In genomic region chr3:116642373-116642772, GRCm38 (mm10) we compare ENCODE assay signal across 15 mouse cellular contexts. TPM values are rescaled to one million over a fixed set of nuclear protein-coding genes. Genes with fewer than 3 reads are reported as not detected.
"Had no signal": no experiment of that assay in that cellular context is flagged by ENCODE, and none has a peak within 500 bp of the region (broad histone marks: within the 10 kb centered on the region; RNA-seq: fewer than 3 reads in every experiment).

No protein-coding gene starts in this region.

- H3K4me2 ChIP-seq: limb, embryonic 15.5 days; midbrain, embryonic 11.5 days; midbrain, embryonic 15.5 days; neural tube, embryonic 12.5 days had no signal

- H3K4me1 ChIP-seq: limb, embryonic 15.5 days; midbrain, embryonic 15.5 days; neural tube, embryonic 12.5 days had no signal

- DNase-seq: kidney, adult 2 months; kidney, postnatal 25 days; lung, adult 18-20 months; thymus, postnatal 4 days had no signal

- H3K9ac ChIP-seq: limb, embryonic 15.5 days; midbrain, embryonic 15.5 days; neural tube, embryonic 12.5 days had no signal

- H3K9me3 ChIP-seq: limb, embryonic 15.5 days; midbrain, embryonic 15.5 days; neural tube, embryonic 12.5 days had no signal

- H3K27ac ChIP-seq: limb, embryonic 15.5 days; midbrain, embryonic 15.5 days; neural tube, embryonic 12.5 days; stomach, postnatal 0 days had no signal

- H3K27me3 ChIP-seq: limb, embryonic 15.5 days; midbrain, embryonic 15.5 days; neural tube, embryonic 12.5 days had no signal

- ATAC-seq: midbrain, embryonic 15.5 days had no signal

- H3K4me3 ChIP-seq: limb, embryonic 15.5 days; midbrain, embryonic 15.5 days; neural tube, embryonic 12.5 days had no signal

RNA-seq across cellular contexts. Expression of gene Gm43191, which starts 38.7 kb away (rescaled TPM):
- total RNA-seq: layer of hippocampus, postnatal 25 days; left cerebral cortex, postnatal 25 days; monocyte, adult 5-6 weeks; neutrophil, adult 5-6 weeks had no signal
- polyA plus RNA-seq: kidney, adult 2 months; limb, embryonic 11.5 days; limb, embryonic 15.5 days; lung, embryonic 16.5 days; midbrain, embryonic 11.5 days; midbrain, embryonic 15.5 days; neural tube, embryonic 12.5 days; stomach, postnatal 0 days had no signal
